Mouse (Mus musculus) MEL (cell line): ENCODE results near the gene Zfp985. TPM values are rescaled to one million over a fixed set of nuclear protein-coding genes. Genes with fewer than 3 reads are reported as not detected.

ENCODE experiments used
- DNase-seq: peaks from one replicate; pipeline ENCODE4 v3.0.0; 2011; ENCODE audit warnings: low read depth, low spot score
- H3K27ac ChIP-seq: 2 replicates; pipeline ENCODE4 v1.5.1; 2012; ENCODE audit warnings: low read depth, mild to moderate bottlenecking, control low read depth, low read length, moderate library complexity; ENCODE audit not compliant: control insufficient read depth
- H3K27me3 ChIP-seq, 2 experiments: fragments of 150-350 bp in 1 of 2; sonication (generic) in 1 of 2; 2 replicates each; pipeline ENCODE4 v1.6.1; 2012; ENCODE audit warnings: low read length in 2 of 2, mild to moderate bottlenecking in 2 of 2, improper control_type of control experiment in 1 of 2, moderate library complexity in 1 of 2; ENCODE audit not compliant: insufficient read depth in 2 of 2, control insufficient read depth in 1 of 2
- H3K36me3 ChIP-seq, 2 experiments: 2 replicates each; pipeline ENCODE4 v1.6.1; 2012 to 2014; ENCODE audit warnings: low read length in 2 of 2, improper control_type of control experiment in 1 of 2, inconsistent platforms in 1 of 2, mild to moderate bottlenecking in 1 of 2; ENCODE audit not compliant: insufficient read depth in 2 of 2, control insufficient read depth in 1 of 2
- H3K4me1 ChIP-seq, 2 experiments: fragments of 150-350 bp in 1 of 2; sonication (generic) in 1 of 2; 2 replicates each; pipeline ENCODE4 v1.6.1; 2012; ENCODE audit warnings: low read length in 2 of 2, improper control_type of control experiment in 1 of 2, mild to moderate bottlenecking in 1 of 2; ENCODE audit not compliant: insufficient read depth in 2 of 2, control insufficient read depth in 1 of 2
- H3K4me3 ChIP-seq, 2 experiments: fragments of 150-350 bp in 1 of 2; sonication (generic) in 1 of 2; 2 replicates each; pipeline ENCODE4 v1.5.1; 2012; ENCODE audit warnings: low read depth in 2 of 2, low read length in 2 of 2, mild to moderate bottlenecking in 2 of 2, moderate library complexity in 2 of 2, control low read depth in 1 of 2, improper control_type of control experiment in 1 of 2; ENCODE audit not compliant: control insufficient read depth in 1 of 2, insufficient read depth in 1 of 2
- H3K79me2 ChIP-seq: 2 replicates; pipeline ENCODE4 v1.6.1; 2012; ENCODE audit warnings: mild to moderate bottlenecking, low read length, moderate library complexity; ENCODE audit not compliant: control insufficient read depth, poor library complexity, insufficient read depth
- H3K9ac ChIP-seq: 2 replicates; pipeline ENCODE4 v1.6.1; 2012; ENCODE audit warnings: low read depth, mild to moderate bottlenecking, control low read depth, low read length, moderate library complexity; ENCODE audit not compliant: control insufficient read depth, poor library complexity, severe bottlenecking
- H3K9me3 ChIP-seq: fragments of 150-350 bp; sonication (generic); replicated peaks from 2 replicates; pipeline ENCODE4 v1.6.1; 2012; ENCODE audit warnings: mild to moderate bottlenecking, low read length, improper control_type of control experiment, moderate library complexity; ENCODE audit not compliant: insufficient read depth
- BHLHE40 ChIP-seq: IDR thresholded peaks from 2 replicates; pipeline ENCODE4 v1.6.1; 2012; ENCODE audit warnings: low read depth, mild to moderate bottlenecking, inconsistent platforms, low read length, improper control_type of control experiment, borderline replicate concordance
- CHD1 ChIP-seq: IDR thresholded peaks from 2 replicates; pipeline ENCODE4 v1.6.1; 2012; ENCODE audit warnings: low read depth, mild to moderate bottlenecking, inconsistent platforms, low read length, improper control_type of control experiment
- CHD2 ChIP-seq: IDR thresholded peaks from 2 replicates; pipeline ENCODE4 v1.6.1; 2011; ENCODE audit warnings: low read length, improper control_type of control experiment
- ELF1 ChIP-seq: IDR thresholded peaks from 2 replicates; pipeline ENCODE4 v1.6.1; 2014; ENCODE audit warnings: low read depth, mild to moderate bottlenecking, inconsistent platforms, low read length, improper control_type of control experiment, moderate library complexity
- EP300 ChIP-seq, 2 experiments: IDR thresholded peaks; 2 replicates each; pipeline ENCODE4 v1.6.1; 2011; ENCODE audit warnings: improper control_type of control experiment in 2 of 2, low read length in 2 of 2, low read depth in 1 of 2, mild to moderate bottlenecking in 1 of 2
- ETS1 ChIP-seq: IDR thresholded peaks from 2 replicates; pipeline ENCODE4 v1.6.1; 2012; ENCODE audit warnings: low read depth, mild to moderate bottlenecking, inconsistent platforms, low read length, improper control_type of control experiment, moderate library complexity
- GATA1 ChIP-seq: IDR thresholded peaks from 2 replicates; pipeline ENCODE4 v1.6.1; 2011; ENCODE audit warnings: low read depth, low read length, improper control_type of control experiment
- HCFC1 ChIP-seq: IDR thresholded peaks from 2 replicates; pipeline ENCODE4 v1.6.1; 2012; ENCODE audit warnings: low read depth, mild to moderate bottlenecking, inconsistent platforms, low read length, improper control_type of control experiment, moderate library complexity
- MAX ChIP-seq: IDR thresholded peaks from 2 replicates; pipeline ENCODE4 v1.6.1; 2011; ENCODE audit warnings: low read length, improper control_type of control experiment
- MEF2A ChIP-seq: IDR thresholded peaks from 2 replicates; pipeline ENCODE4 v1.6.1; 2014; ENCODE audit warnings: low read depth, mild to moderate bottlenecking, inconsistent platforms, low read length, improper control_type of control experiment; ENCODE audit not compliant: poor library complexity, insufficient replicate concordance, severe bottlenecking; ENCODE audit errors: extremely low read depth
- MYB ChIP-seq: IDR thresholded peaks from 2 replicates; pipeline ENCODE4 v1.6.1; 2011; ENCODE audit warnings: mild to moderate bottlenecking, low read depth, low read length, improper control_type of control experiment
- NELFE ChIP-seq: IDR thresholded peaks from 2 replicates; pipeline ENCODE4 v1.6.1; 2011; ENCODE audit warnings: low read depth, low read length, improper control_type of control experiment
- POLR2A ChIP-seq, 2 experiments: IDR thresholded peaks; 2 replicates each; pipeline ENCODE4 v1.6.1; 2011 to 2012; ENCODE audit warnings: low read length in 2 of 2, mild to moderate bottlenecking in 2 of 2, control low read depth in 1 of 2, improper control_type of control experiment in 1 of 2, low read depth in 1 of 2, moderate library complexity in 1 of 2; ENCODE audit not compliant: control insufficient read depth in 1 of 2, insufficient read depth in 1 of 2, poor library complexity in 1 of 2
- POLR2AphosphoS5 ChIP-seq: IDR thresholded peaks from 2 replicates; pipeline ENCODE4 v1.6.1; 2012; ENCODE audit warnings: low read depth, borderline replicate concordance, mild to moderate bottlenecking, inconsistent platforms, low read length, moderate library complexity, mixed read lengths
- RAD21 ChIP-seq: IDR thresholded peaks from 2 replicates; pipeline ENCODE4 v1.6.1; 2011; ENCODE audit warnings: mild to moderate bottlenecking, low read depth, low read length, improper control_type of control experiment
- SIN3A ChIP-seq: IDR thresholded peaks from 2 replicates; pipeline ENCODE4 v1.6.1; 2012; ENCODE audit warnings: low read length, improper control_type of control experiment, inconsistent platforms
- TBP ChIP-seq: IDR thresholded peaks from 2 replicates; pipeline ENCODE4 v1.8.0; 2011; ENCODE audit warnings: low read depth, low read length, improper control_type of control experiment
- UBTF ChIP-seq: IDR thresholded peaks from 2 replicates; pipeline ENCODE4 v1.6.1; 2012; ENCODE audit warnings: low read depth, mild to moderate bottlenecking, inconsistent platforms, low read length, improper control_type of control experiment, moderate library complexity, borderline replicate concordance; ENCODE audit not compliant: insufficient read depth
- USF1 ChIP-seq: IDR thresholded peaks from 2 replicates; pipeline ENCODE4 v1.6.1; 2014; ENCODE audit warnings: low read depth, mild to moderate bottlenecking, inconsistent platforms, low read length, improper control_type of control experiment, moderate library complexity
- USF2 ChIP-seq, 2 experiments: IDR thresholded peaks; 2 replicates each; pipeline ENCODE4 v1.6.1; 2011 to 2012; ENCODE audit warnings: improper control_type of control experiment in 2 of 2, low read length in 2 of 2, borderline replicate concordance in 1 of 2, inconsistent platforms in 1 of 2, low read depth in 1 of 2, mild to moderate bottlenecking in 1 of 2; ENCODE audit not compliant: insufficient read depth in 1 of 2
- ZC3H11A ChIP-seq: IDR thresholded peaks from 2 replicates; pipeline ENCODE4 v1.6.1; 2012; ENCODE audit warnings: low read depth, mild to moderate bottlenecking, inconsistent platforms, low read length, improper control_type of control experiment
- ZMIZ1 ChIP-seq: IDR thresholded peaks from 2 replicates; pipeline ENCODE4 v1.6.1; 2012; ENCODE audit warnings: low read depth, mild to moderate bottlenecking, inconsistent platforms, low read length, improper control_type of control experiment, moderate library complexity
- polyA plus RNA-seq, 2 experiments: library from polyadenylated mRNA; stranded (reverse) in 1 of 2; unstranded in 1 of 2; fragments of >175 nt in 1 of 2; fragments of >200 nt in 1 of 2; gene quantifications; 2 replicates each; pipeline versions ENCODE4 v1.2.1 to v1.2.4; 2012; ENCODE audit warnings: low replicate concordance in 2 of 2, low read depth in 1 of 2; ENCODE audit not compliant: insufficient read length in 2 of 2, insufficient read depth in 1 of 2, missing spikeins in 1 of 2
- total RNA-seq: library from RNA; depleted of rRNA; stranded (reverse); fragments of 300-350 nt; gene quantifications from 2 replicates; pipeline ENCODE4 v1.2.3, GENCODE M21; 2012

The Zfp985 gene
- total and polyA plus RNA-seq, 3 experiments, result 0.54 to 1.2 TPM; not detected in 1

DNA sequence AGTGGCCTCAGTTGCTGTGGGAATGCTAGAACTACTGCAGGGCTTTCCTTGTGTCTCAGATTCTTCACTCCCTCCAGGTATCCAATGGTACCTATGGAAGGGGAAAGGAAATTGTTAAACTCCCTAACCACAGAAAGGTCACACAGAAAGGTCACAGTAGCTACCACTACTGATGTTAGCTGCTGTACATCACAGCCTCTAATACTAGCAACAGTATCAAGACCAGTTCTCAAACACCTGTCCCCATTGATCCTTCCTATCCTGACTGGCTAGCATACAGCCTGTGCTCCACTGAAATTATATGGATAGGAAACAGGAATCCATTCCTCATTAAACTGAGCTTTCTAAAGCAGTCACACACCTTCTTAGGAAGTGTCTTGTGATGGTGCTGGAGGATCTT, 33.0 kb upstream of the Zfp985 start:
- Histone ChIP-seq H3K27ac (no peak overlapping the region), H3K9me3 (no peaks in the 10 kb centered on the region), H3K4me1 (no peaks in the 10 kb centered on the region), H3K27me3 (no peaks in the 10 kb centered on the region), H3K4me3 (no peak overlapping the region), H3K9ac (no peak overlapping the region), H3K36me3 (no peaks in the 10 kb centered on the region), H3K79me2 (no peaks in the 10 kb centered on the region)
- DNase-seq, result no peak
- TF ChIP-seq POLR2AphosphoS5 (no peak), MAX (no peak), ETS1 (no peak), MEF2A (no peak), EP300 (IDR thresholded peaks at IDR 0.05; ENCODE audit: low read depth in 1 of 2, low read length in 2 of 2) (no peak), USF2 (IDR thresholded peaks at IDR 0.05; ENCODE audit: borderline replicate concordance in 1 of 2, insufficient read depth in 1 of 2, low read depth in 1 of 2, low read length in 2 of 2) (no peak), SIN3A (no peak), ZMIZ1 (no peak), MYB (no peak), UBTF (no peak), CHD1 (no peak), CHD2 (no peak), RAD21 (no peak), ZC3H11A (no peak)

GRCm38 (mm10) chr4:147525125-147525524, 28.0 kb upstream of the Zfp985 start:
- Histone ChIP-seq H3K4me3 (no peak overlapping the region), H3K9ac (no peak overlapping the region), H3K4me1 (no peaks in the 10 kb centered on the region), H3K27ac (no peak overlapping the region), H3K9me3 (no peaks in the 10 kb centered on the region), H3K27me3 (no peaks in the 10 kb centered on the region), H3K79me2 (no peaks in the 10 kb centered on the region), H3K36me3 (no peaks in the 10 kb centered on the region)
- DNase-seq, result no peak
- no peak for TF ChIP-seq BHLHE40
- no peak for TF ChIP-seq USF1
- TF ChIP-seq NELFE, result no peak
- TF ChIP-seq TBP, result no peak
- TF ChIP-seq GATA1, result no peak
- no peak for TF ChIP-seq UBTF
- TF ChIP-seq ZC3H11A, result no peak
- TF ChIP-seq HCFC1, result no peak
- TF ChIP-seq POLR2A (IDR thresholded peaks at IDR 0.05; ENCODE audit: control insufficient read depth in 1 of 2, insufficient read depth in 1 of 2, low read depth in 1 of 2, low read length in 2 of 2, poor library complexity in 1 of 2), result no peak
- TF ChIP-seq CHD2, result no peak
- TF ChIP-seq ELF1, result no peak
- TF ChIP-seq CHD1, result no peak
- TF ChIP-seq MYB, result no peak
